Mouse (Mus musculus) stomach, embryonic 14.5 days (tissue): Measurements from ENCODE around the gene Gm10320. TPM values are rescaled to one million over a fixed set of nuclear protein-coding genes. Genes with fewer than 3 reads are reported as not detected.

Source experiments
- ATAC-seq: fragments of 200-750 bp; cut with Nextera tagmentation; 2 replicates; pipeline ENCODE4 v1.8.0; 2017; ENCODE audit warnings: low read depth, moderate TSS enrichment; ENCODE audit not compliant: insufficient number of reproducible peaks, insufficient read depth, low FRiP score
- H3K27ac ChIP-seq: fragments of 300-500 bp; sonication (generic); 2 replicates; pipeline ENCODE4 v1.5.1; 2014; ENCODE audit warnings: mild to moderate bottlenecking, low read length, moderate library complexity, mixed read lengths
- H3K27me3 ChIP-seq: fragments of 300-500 bp; sonication (generic); 2 replicates; pipeline ENCODE4 v1.6.1; 2014; ENCODE audit warnings: low read length, control low read depth, mixed read lengths; ENCODE audit not compliant: control insufficient read depth, insufficient read depth
- H3K36me3 ChIP-seq: fragments of 300-500 bp; sonication (generic); 2 replicates; pipeline ENCODE4 v1.6.1; 2014; ENCODE audit warnings: mild to moderate bottlenecking, control low read depth, low read length, moderate library complexity, mixed read lengths; ENCODE audit not compliant: control insufficient read depth, insufficient read depth
- H3K4me1 ChIP-seq: fragments of 300-500 bp; sonication (generic); 2 replicates; pipeline ENCODE4 v1.6.1; 2014; ENCODE audit warnings: low read length, control low read depth, mixed read lengths; ENCODE audit not compliant: control insufficient read depth, insufficient read depth
- H3K4me2 ChIP-seq: fragments of 300-500 bp; sonication (generic); replicated peaks from 2 replicates; pipeline ENCODE4 v1.6.1; 2014; ENCODE audit warnings: low read depth, low read length, control low read depth
- H3K4me3 ChIP-seq: fragments of 300-500 bp; sonication (generic); 2 replicates; pipeline ENCODE4 v1.5.1; 2014; ENCODE audit warnings: low read depth, low read length, control low read depth
- H3K9ac ChIP-seq: fragments of 300-500 bp; sonication (generic); replicated peaks from 2 replicates; pipeline ENCODE4 v1.6.1; 2014; ENCODE audit warnings: low read depth, mild to moderate bottlenecking, control low read depth, low read length, moderate library complexity, mixed read lengths
- H3K9me3 ChIP-seq: fragments of 300-500 bp; sonication (generic); 2 replicates; pipeline ENCODE4 v1.6.1; 2016; ENCODE audit warnings: low read depth, low read length, control low read depth; ENCODE audit not compliant: control insufficient read depth
- WGBS: fragments of 180-500 bp; shearing (Covaris S2); extraction: QIAGEN DNeasy Blood & Tissue Kit; methylation state at CpG from one replicate; pipeline ENCODE4 v1.1.7; 2014; 5-methylcytosine and 5-hydroxymethylcytosine counted together
- polyA plus RNA-seq: library from polyadenylated mRNA; unstranded; fragments of >200 nt; fragmentation: Nextera tagmentation; extraction: Ambion mirVana; gene quantifications from 2 replicates; pipeline ENCODE4 v1.2.1, GENCODE M21; 2014

Gene Gm10320
- polyA plus RNA-seq, 1 experiment from 2014 or later: 1.2 TPM

DNA sequence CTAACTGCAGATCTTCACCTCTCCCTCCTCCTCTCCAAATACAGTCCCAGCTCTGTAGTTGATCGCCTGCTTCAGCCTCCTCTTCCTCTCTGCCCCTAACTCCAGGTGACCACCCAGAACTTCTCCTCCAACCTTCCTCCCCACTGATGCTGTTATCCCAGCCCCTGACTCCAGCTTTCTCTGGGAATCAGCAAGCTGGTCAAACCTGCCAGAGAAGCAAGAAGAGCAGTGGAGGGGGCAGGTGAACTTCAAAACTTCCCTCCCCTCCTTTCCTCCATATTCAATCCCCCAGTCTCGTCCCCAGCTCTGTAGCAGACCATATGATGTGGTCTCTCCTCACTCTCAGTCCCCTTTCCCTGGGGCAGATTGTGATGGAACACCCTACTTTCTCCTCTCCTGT is 15.9 kb upstream of the Gm10320 start:
- no peak overlapping the region for H3K4me2 ChIP-seq
- H3K4me1 ChIP-seq: peaks cover 15% of the 10 kb centered on the region
- peaks cover 21% of the 10 kb centered on the region for H3K27me3 ChIP-seq
- no peak overlapping the region for H3K9ac ChIP-seq
- H3K27ac ChIP-seq: no peak overlapping the region
- no peaks in the 10 kb centered on the region for H3K9me3 ChIP-seq
- H3K36me3 ChIP-seq: no peaks in the 10 kb centered on the region
- H3K4me3 ChIP-seq: no peak overlapping the region
- ATAC-seq: no peak
- 39% methylated on average over 2 of the region's 2 CpGs for WGBS

DNA sequence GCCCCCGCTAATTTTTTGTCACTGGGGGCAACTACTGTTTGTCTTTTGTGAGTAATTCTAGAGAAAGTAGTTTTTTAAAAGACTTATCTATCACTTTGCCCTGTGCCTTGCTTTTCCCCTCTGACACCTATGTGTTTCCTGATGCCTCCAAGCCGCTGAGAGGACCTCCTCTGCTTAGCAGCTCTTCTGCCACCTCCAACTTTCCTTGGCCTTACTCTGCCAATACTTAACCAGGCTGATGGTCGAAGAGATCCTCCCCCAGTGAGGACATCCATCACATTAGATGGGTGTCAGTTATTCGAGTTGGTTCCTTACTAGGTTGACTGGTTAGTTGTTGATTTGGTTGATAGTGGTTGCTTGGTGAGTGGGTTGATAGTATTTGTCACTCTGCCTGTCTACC is 14.7 kb upstream of the Gm10320 start:
- peaks cover 19% of the 10 kb centered on the region for H3K4me1 ChIP-seq
- H3K9me3 ChIP-seq: no peaks in the 10 kb centered on the region
- no peak overlapping the region for H3K4me3 ChIP-seq
- ATAC-seq: no peak
- 22% methylated on average over 4 of the region's 4 CpGs for WGBS
- no peak overlapping the region for H3K9ac ChIP-seq
- no peak overlapping the region for H3K4me2 ChIP-seq
- no peak overlapping the region for H3K27ac ChIP-seq
- peaks cover 26% of the 10 kb centered on the region for H3K27me3 ChIP-seq
- H3K36me3 ChIP-seq: no peaks in the 10 kb centered on the region

DNA sequence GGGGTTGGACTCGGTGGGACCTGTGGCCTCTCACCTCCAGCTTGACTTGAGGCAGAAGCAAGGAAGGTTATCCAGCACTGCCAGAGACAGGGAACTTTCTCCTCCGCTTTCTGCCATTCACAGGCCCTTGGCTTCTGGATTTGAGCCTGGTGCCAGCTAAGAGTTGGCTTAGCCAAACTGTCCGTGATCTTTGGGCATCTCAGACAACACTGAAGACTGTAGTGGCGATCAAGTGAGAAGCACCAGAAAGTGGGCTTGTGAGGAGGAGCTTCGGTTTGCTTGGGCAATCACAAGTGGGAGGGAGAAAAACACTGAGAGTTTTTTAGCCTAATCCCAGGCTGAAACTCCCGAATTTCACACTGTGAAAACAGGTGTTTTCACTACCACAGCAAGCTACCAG is 14.2 kb upstream of the Gm10320 start:
- 37% methylated on average over 6 of the region's 6 CpGs for WGBS
- H3K4me2 ChIP-seq: no peak overlapping the region
- H3K36me3 ChIP-seq: no peaks in the 10 kb centered on the region
- ATAC-seq: no peak
- H3K27me3 ChIP-seq: peaks cover 31% of the 10 kb centered on the region
- H3K27ac ChIP-seq: no peak overlapping the region
- peaks cover 19% of the 10 kb centered on the region for H3K4me1 ChIP-seq
- H3K9me3 ChIP-seq: no peaks in the 10 kb centered on the region
- no peak overlapping the region for H3K4me3 ChIP-seq
- H3K9ac ChIP-seq: no peak overlapping the region

DNA sequence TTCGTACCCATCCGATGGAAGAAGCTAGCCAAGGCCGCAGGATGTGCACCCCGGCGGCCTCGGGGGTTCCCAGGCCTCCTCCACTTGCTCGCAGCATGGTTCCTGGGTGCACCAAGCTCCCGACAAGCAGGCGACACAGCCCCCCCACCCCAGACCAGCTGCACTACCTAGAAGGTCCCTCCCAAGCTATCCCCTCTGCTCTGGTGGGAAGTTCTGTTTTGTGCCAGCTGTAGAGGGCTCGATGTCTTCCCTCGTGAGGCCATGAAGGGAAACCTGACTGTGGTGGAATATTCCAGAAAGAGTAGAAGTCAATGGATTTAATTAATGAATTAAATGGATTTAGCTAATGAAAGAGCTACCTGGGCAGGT is 13.7 kb upstream of the Gm10320 start:
- no peak overlapping the region; the same call in 1 of the 2 replicates for H3K4me2 ChIP-seq

DNA sequence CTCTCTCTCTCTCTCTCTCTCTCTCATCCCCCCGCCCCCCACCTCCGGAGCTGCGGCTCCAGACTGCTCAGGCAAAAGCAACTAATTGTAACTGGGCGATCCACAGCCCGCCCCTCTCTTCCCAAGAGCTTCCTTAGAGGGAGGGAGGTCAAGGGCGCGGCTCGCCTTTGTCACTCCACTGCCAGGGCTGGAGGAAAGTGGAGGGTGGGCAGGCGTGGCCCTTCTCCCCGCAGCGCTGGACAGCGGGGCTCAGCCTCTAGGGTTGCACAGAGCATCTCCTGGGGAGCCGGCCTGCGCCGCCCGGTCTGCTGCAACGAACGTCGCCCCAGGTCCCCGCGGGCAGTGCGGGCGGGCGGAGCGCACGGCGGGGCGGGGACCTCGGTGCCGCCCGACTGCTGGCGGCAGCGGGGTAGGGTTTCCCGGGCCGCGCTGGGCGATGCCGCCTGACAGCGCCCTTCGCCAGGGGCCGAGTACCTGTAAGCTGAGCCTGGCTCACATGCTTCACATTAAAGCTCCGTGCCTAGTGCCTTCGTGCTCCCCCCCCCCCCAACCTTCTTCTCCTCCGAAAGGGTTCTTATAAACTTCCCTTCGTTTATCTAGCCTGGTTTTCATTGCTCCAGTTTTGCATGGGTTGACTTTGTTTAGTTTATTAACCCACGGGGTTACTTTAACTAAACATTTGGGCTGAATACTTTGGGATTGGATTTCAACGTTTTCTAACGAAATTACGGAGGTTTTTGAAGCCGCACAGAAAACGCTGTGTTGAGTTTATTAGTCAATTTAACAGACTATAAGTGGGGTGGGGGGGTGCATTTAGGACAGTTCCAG is 13.1 kb upstream of the Gm10320 start:
- Histone ChIP-seq H3K36me3 (no peaks in the 10 kb centered on the region), H3K9ac (no peak overlapping the region), H3K4me1 (peaks cover 19% of the 10 kb centered on the region), H3K27me3 (peaks cover 42% of the 10 kb centered on the region), H3K4me3 (peak overlapping the region; percentile 32), H3K27ac (no peak overlapping the region), H3K9me3 (no peaks in the 10 kb centered on the region), H3K4me2 (peak overlapping the region; percentile 60)
- WGBS: 1% methylated on average over 49 of the region's 51 CpGs
- peak; percentile 74 for ATAC-seq

More for the DNA sequence above, 13.7 kb upstream of the Gm10320 start:
- ATAC-seq: no peak
- H3K9ac ChIP-seq: no peak overlapping the region
- H3K4me1 ChIP-seq: peaks cover 19% of the 10 kb centered on the region
- WGBS: 10% methylated on average over 11 of the region's 11 CpGs
- no peak overlapping the region; the same call in 1 of the 2 replicates for H3K4me3 ChIP-seq
- H3K9me3 ChIP-seq: no peaks in the 10 kb centered on the region
- H3K27ac ChIP-seq: no peak overlapping the region
- H3K27me3 ChIP-seq: peaks cover 36% of the 10 kb centered on the region
- H3K36me3 ChIP-seq: no peaks in the 10 kb centered on the region

DNA sequence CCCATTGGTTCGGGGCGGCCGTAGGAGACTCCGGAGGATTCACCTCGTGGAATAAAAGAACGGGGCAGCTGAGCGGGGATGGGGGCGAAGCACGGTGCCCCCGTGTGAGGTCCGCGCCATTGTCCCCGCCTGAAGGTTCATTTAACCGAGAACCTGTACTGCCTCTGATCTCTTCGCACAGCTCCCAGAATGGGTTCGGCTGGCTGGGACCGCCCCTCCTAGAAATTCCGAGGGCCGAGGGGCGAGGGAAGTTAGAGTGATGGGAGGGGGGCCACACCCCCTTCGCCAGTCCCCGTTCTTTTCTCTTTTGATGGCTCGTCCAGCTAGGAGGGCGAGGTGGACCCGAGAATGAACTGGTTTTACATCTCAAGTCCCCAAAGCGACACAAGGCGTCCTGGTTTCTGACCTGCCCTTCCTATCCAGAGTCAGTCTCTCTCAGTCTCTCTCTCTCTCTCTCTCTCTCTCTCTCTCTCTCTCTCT is 12.4 kb upstream of the Gm10320 start:
- H3K27me3 ChIP-seq: peaks cover 47% of the 10 kb centered on the region
- no peak for ATAC-seq

DNA sequence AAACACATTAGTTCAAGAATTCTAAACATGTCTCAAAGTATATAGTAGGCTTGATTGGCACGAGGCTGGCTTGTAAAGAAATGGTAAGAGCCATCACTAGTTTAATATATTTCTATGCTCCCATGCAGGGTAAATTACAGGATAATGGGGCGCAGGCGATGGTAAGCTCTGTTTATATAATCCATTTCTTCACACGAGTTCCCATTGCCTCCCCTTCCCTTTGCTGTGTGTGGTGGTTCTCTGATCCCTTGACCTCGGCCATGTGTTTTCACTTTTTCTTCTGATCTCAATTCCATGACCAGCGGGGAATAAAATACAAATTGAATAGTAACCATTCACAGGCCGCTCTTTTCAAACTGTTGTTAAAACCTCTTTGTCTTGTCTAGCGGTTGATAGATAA is 11.8 kb upstream of the Gm10320 start:
- H3K36me3 ChIP-seq: no peaks in the 10 kb centered on the region
- H3K27ac ChIP-seq: no peak overlapping the region
- WGBS: 5% methylated on average over 8 of the region's 8 CpGs
- no peak overlapping the region for H3K9ac ChIP-seq
- H3K4me3 ChIP-seq: 0 out of 2 replicates have a peak overlapping the region, but pooled peaks have one; percentile 32
- peaks cover 47% of the 10 kb centered on the region for H3K27me3 ChIP-seq
- H3K4me2 ChIP-seq: peak overlapping the region; percentile 60; the same call in 1 of the 2 replicates
- H3K4me1 ChIP-seq: peaks cover 19% of the 10 kb centered on the region
- ATAC-seq: no peak
- no peaks in the 10 kb centered on the region for H3K9me3 ChIP-seq

More for the DNA sequence above, 12.4 kb upstream of the Gm10320 start:
- Histone ChIP-seq H3K4me1 (peaks cover 19% of the 10 kb centered on the region), H3K4me3 (peak overlapping the region; percentile 32), H3K27ac (no peak overlapping the region), H3K36me3 (no peaks in the 10 kb centered on the region), H3K9me3 (no peaks in the 10 kb centered on the region), H3K4me2 (peak overlapping the region; percentile 60), H3K9ac (no peak overlapping the region)
- under 1% methylated on average over 27 of the region's 27 CpGs for WGBS

DNA sequence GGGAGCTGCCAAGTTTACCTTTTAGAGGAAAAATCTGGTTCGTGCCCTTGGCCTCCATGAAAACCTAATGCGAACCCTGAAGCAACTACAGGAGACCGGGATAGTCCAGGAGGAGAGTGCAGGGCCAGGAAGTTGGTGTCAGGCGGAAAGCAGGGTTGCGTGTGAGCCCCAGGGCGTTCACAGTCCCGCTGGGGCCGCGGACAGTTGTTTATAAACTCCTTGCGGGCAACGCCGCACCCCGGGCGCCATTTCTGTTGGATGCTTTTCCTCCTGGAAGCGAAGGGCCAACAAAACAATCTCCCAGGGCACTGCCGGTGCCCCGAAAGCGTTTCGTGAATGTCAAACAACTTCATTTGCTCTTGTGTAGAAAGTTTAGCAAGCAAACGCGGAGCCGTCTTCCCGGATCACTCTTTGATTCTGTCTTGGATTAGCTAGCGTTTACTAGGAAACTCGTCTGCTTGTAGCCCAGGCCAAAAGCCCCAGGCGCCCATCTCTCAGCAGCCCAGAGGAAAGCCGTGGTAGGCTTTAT is 11.1 kb upstream of the Gm10320 start:
- Histone ChIP-seq H3K27ac (no peak overlapping the region), H3K4me3 (peak overlapping the region; percentile 8), H3K9ac (no peak overlapping the region), H3K4me1 (peaks cover 19% of the 10 kb centered on the region), H3K4me2 (peak overlapping the region; percentile 32), H3K9me3 (no peaks in the 10 kb centered on the region), H3K27me3 (peaks cover 47% of the 10 kb centered on the region), H3K36me3 (no peaks in the 10 kb centered on the region)
- ATAC-seq: no peak
- 1% methylated on average over 27 of the region's 27 CpGs for WGBS
